Mouse (Mus musculus): ENCODE data around the gene Slbp. TPM values are rescaled to one million over a fixed set of nuclear protein-coding genes. Genes with fewer than 3 reads are reported as not detected.

Gene Slbp
- total and polyA plus RNA-seq, 3 experiments: 233 to 731 (median 255) TPM

DNA sequence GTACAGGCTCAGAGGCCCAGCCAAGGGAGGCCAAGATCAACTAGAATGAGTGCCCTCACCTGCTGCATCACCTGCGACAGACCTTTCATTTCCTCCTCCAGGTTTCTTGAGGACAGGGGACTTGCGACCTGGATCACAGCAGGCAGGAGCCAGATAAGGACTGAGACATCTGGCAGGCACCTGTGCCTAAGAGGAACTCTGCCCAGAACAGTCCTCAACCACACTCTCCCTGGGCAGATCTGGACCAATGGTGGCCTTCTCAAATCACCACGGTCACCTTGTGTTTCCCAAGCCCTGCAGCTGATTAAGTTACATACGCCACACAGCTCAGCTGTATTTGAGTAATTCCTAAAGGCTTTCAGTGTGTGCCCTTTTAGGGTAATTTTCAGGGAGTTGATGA is 21.8 kb downstream of the Slbp start (continued):
- TF ChIP-seq GATA1 (IDR thresholded peaks at IDR 0.05; ENCODE audit: low read depth, low read length): peak; percentile 62

DNA sequence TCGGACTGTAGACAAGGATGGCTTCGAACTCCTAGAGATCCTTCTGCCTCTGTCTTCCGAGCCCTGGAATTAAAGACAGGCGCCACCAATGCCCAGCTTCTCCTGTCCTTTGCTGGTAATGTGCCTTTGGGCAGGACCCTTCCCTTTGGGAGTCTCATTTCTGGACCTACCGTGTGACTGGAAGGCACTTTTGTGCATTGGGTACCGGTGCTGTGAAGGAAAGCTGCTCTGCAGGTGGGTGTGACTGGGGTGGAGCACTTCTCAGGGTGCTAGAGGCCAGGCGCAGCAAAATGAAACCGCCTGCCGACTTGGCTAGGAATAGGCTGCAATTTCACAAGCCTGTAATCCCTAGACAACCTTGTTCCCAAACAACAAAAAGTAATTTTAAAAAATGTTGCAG is 22.3 kb downstream of the Slbp start:
- H3K9ac ChIP-seq (ENCODE audit: control insufficient read depth, low read depth, low read length, poor library complexity, severe bottlenecking): peak overlapping the region; percentile 72
- TF ChIP-seq CHD1 (IDR thresholded peaks at IDR 0.05; ENCODE audit: low read depth, low read length) (no peak), MXI1 (IDR thresholded peaks at IDR 0.05; ENCODE audit: low read depth, low read length) (0 out of 2 replicates have a peak, but pooled peaks have one; percentile 9), TBP (IDR thresholded peaks at IDR 0.05; ENCODE audit: low read depth, low read length) (peak; percentile 59; the same call in 1 of the 2 replicates), MEF2A (IDR thresholded peaks at IDR 0.05; ENCODE audit: extremely low read depth, insufficient replicate concordance, low read depth, low read length, poor library complexity, severe bottlenecking) (no peak), ETS1 (IDR thresholded peaks at IDR 0.05; ENCODE audit: low read depth, low read length) (0 out of 2 replicates have a peak, but pooled peaks have one; percentile 11), NRF1 (IDR thresholded peaks at IDR 0.05; ENCODE audit: insufficient read depth, low read depth, low read length, poor library complexity, severe bottlenecking) (peak; percentile 4; the same call in 1 of the 2 replicates), RCOR1 (IDR thresholded peaks at IDR 0.05; ENCODE audit: low read depth, low read length) (peak; percentile 8; the same call in 1 of the 2 replicates), ZC3H11A (IDR thresholded peaks at IDR 0.05; ENCODE audit: low read depth, low read length) (no peak), UBTF (IDR thresholded peaks at IDR 0.05; ENCODE audit: borderline replicate concordance, insufficient read depth, low read depth, low read length) (0 out of 2 replicates have a peak, but pooled peaks have one; percentile 30), ZNF384 (IDR thresholded peaks at IDR 0.05; ENCODE audit: low read depth, low read length) (no peak), CHD2 (IDR thresholded peaks at IDR 0.05; ENCODE audit: low read length) (no peak), USF2 (IDR thresholded peaks at IDR 0.05; ENCODE audit: borderline replicate concordance in 1 of 2, insufficient read depth in 1 of 2, low read depth in 1 of 2, low read length in 2 of 2) (no peak)
- peaks cover 10 to 17% of the 10 kb centered on the region in 2 experiments for H3K4me1 ChIP-seq (ENCODE audit: control insufficient read depth in 1 of 2, insufficient read depth in 2 of 2, low read length in 2 of 2)
- peaks cover 0 to 17% of the 10 kb centered on the region in 2 experiments; a peak in 2 of 4 replicates for H3K36me3 ChIP-seq (ENCODE audit: control insufficient read depth in 1 of 2, insufficient read depth in 2 of 2, low read length in 2 of 2)
- peaks cover 25% of the 10 kb centered on the region for H3K79me2 ChIP-seq (ENCODE audit: control insufficient read depth, insufficient read depth, low read length, poor library complexity)
- no peaks in the 10 kb centered on the region for H3K9me3 ChIP-seq (replicated peaks; ENCODE audit: insufficient read depth, low read length)
- peak; percentile 86 for DNase-seq (ENCODE audit: low read depth, low spot score)
- H3K27me3 ChIP-seq (ENCODE audit: control insufficient read depth in 1 of 2, insufficient read depth in 2 of 2, low read length in 2 of 2): no peaks in the 10 kb centered on the region
- peak overlapping the region; percentile 61 for H3K27ac ChIP-seq (ENCODE audit: control insufficient read depth, low read depth, low read length)
- peak overlapping the region; percentile 81 to 96 for H3K4me3 ChIP-seq (ENCODE audit: control insufficient read depth in 1 of 2, insufficient read depth in 1 of 2, low read depth in 2 of 2, low read length in 2 of 2)

DNA sequence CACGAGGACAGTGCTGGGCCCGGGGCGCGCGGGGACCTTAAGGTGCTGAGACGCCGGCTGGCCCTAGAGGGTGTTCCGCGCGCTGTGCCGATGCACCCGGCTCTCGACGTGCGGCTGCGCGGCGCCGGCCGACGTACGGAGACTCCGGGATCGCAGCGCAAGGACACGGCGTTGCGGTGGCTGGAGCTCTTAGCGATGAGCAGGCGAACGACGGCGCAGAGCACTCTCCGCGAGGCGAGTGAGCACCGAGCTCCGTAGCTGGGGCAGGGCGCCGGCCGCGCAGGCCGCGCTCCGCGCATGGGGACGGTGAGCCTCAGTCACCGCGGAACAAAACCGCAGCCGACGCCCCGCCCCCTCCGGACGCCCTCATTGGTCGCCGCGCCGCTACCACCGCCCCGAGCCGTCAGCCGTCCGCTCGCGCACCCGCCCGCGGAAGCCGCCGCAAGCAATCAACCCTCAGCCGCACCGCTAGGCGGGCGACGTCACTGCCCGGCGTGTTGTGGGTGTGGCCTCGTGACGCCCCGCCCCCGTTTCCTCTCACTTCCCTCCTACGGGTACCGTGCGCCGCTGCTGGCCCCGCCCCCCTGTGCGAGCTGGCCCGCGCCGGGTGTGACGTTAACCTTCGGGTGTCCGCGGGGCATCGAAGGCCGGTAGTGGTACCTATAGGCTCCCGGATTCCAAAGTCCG is 22.9 kb downstream of the Slbp start, which contains the start of the genes Fam53a and Gm9903:
Fam53a (minus strand) TSS at position 335 of the 687 bp plus-strand sequence.
Gm9903 (plus strand) TSS at position 625 of the 687 bp plus-strand sequence.
- H3K79me2 ChIP-seq (ENCODE audit: control insufficient read depth, insufficient read depth, low read length, poor library complexity): peaks cover 25% of the 10 kb centered on the region
- peak within 1 kb of the TSS; percentile 93 for H3K27ac ChIP-seq (ENCODE audit: control insufficient read depth, low read depth, low read length)
- H3K9me3 ChIP-seq (replicated peaks; ENCODE audit: insufficient read depth, low read length): no peaks in the 10 kb centered on the region
- peak; percentile 99 for DNase-seq (ENCODE audit: low read depth, low spot score)
- H3K9ac ChIP-seq (ENCODE audit: control insufficient read depth, low read depth, low read length, poor library complexity, severe bottlenecking): peak within 1 kb of the TSS; percentile 93
- peak within 1 kb of the TSS; percentile 87 to 96 for H3K4me3 ChIP-seq (ENCODE audit: control insufficient read depth in 1 of 2, insufficient read depth in 1 of 2, low read depth in 2 of 2, low read length in 2 of 2)
- H3K4me1 ChIP-seq (ENCODE audit: control insufficient read depth in 1 of 2, insufficient read depth in 2 of 2, low read length in 2 of 2): peaks cover 10 to 17% of the 10 kb centered on the region in 2 experiments
- H3K27me3 ChIP-seq (ENCODE audit: control insufficient read depth in 1 of 2, insufficient read depth in 2 of 2, low read length in 2 of 2): no peaks in the 10 kb centered on the region
- peaks cover 0 to 17% of the 10 kb centered on the region in 2 experiments; a peak in 2 of 4 replicates for H3K36me3 ChIP-seq (ENCODE audit: control insufficient read depth in 1 of 2, insufficient read depth in 2 of 2, low read length in 2 of 2)
- TF ChIP-seq BHLHE40 (IDR thresholded peaks at IDR 0.05; ENCODE audit: borderline replicate concordance, low read depth, low read length) (no peak), USF2 (IDR thresholded peaks at IDR 0.05; ENCODE audit: borderline replicate concordance in 1 of 2, insufficient read depth in 1 of 2, low read depth in 1 of 2, low read length in 2 of 2) (0 out of 4 replicates have a peak, but pooled peaks of 1 of the 2 experiments have one; percentile 30), SMC3 (IDR thresholded peaks at IDR 0.05; ENCODE audit: low read depth, low read length) (no peak), MAX (IDR thresholded peaks at IDR 0.05; ENCODE audit: low read length) (peak; percentile 83), USF1 (IDR thresholded peaks at IDR 0.05; ENCODE audit: low read depth, low read length) (peak; percentile 90), HCFC1 (IDR thresholded peaks at IDR 0.05; ENCODE audit: low read depth, low read length) (peak; percentile 77), NELFE (IDR thresholded peaks at IDR 0.05; ENCODE audit: low read depth, low read length) (peak; percentile 100), POLR2AphosphoS5 (IDR thresholded peaks at IDR 0.05; ENCODE audit: borderline replicate concordance, low read depth, low read length) (0 out of 2 replicates have a peak, but pooled peaks have one; percentile 53), CHD1 (IDR thresholded peaks at IDR 0.05; ENCODE audit: low read depth, low read length) (peak; percentile 45; the same call in 1 of the 2 replicates), E2F4 (IDR thresholded peaks at IDR 0.05; ENCODE audit: borderline replicate concordance, low read depth, low read length) (peak; percentile 56; the same call in 1 of the 2 replicates), JUND (IDR thresholded peaks at IDR 0.05; ENCODE audit: low read depth, low read length) (no peak), POLR2A (IDR thresholded peaks at IDR 0.05; ENCODE audit: control insufficient read depth in 1 of 2, insufficient read depth in 1 of 2, low read depth in 1 of 2, low read length in 2 of 2, poor library complexity in 1 of 2) (peak; percentile 98 to 100), MYB (IDR thresholded peaks at IDR 0.05; ENCODE audit: low read depth, low read length) (no peak), GATA1 (IDR thresholded peaks at IDR 0.05; ENCODE audit: low read depth, low read length) (no peak), RAD21 (IDR thresholded peaks at IDR 0.05; ENCODE audit: low read depth, low read length) (no peak), ZC3H11A (IDR thresholded peaks at IDR 0.05; ENCODE audit: low read depth, low read length) (no peak), MEF2A (IDR thresholded peaks at IDR 0.05; ENCODE audit: extremely low read depth, insufficient replicate concordance, low read depth, low read length, poor library complexity, severe bottlenecking) (no peak; the same call in 1 of the 2 replicates)

Data from MEL (cell line).